Mouse (Mus musculus): ENCODE data around the gene 2210016L21Rik.

The 2210016L21Rik gene

GRCm38 (mm10) chr5:114976935-114977334 lies 35.0 kb downstream of the 2210016L21Rik start:
- DNase-seq (ENCODE audit: low read depth in 2 of 2, low spot score in 2 of 2): no peak

- no peak for DNase-seq (ENCODE audit: low read depth in 2 of 2, low spot score in 2 of 2)
These were observed 36.5 kb downstream of the 2210016L21Rik start for GRCm38 (mm10) chr5:114978473-114978872.

GRCm38 (mm10) chr5:114978888-114979249 lies 36.9 kb downstream of the 2210016L21Rik start:
- DNase-seq (ENCODE audit: low read depth in 2 of 2, low spot score in 2 of 2): no peak

GRCm38 (mm10) chr5:114979250-114980121 lies 37.5 kb downstream of the 2210016L21Rik start:
- peak; percentile 56 to 63 for DNase-seq (ENCODE audit: low read depth in 2 of 2, low spot score in 2 of 2)

GRCm38 (mm10) chr5:114980122-114980748 lies 38.3 kb downstream of the 2210016L21Rik start:
- no peak for DNase-seq (ENCODE audit: low read depth in 2 of 2, low spot score in 2 of 2)

- no peak for DNase-seq (ENCODE audit: low read depth in 2 of 2, low spot score in 2 of 2)
These were observed 40.0 kb downstream of the 2210016L21Rik start for GRCm38 (mm10) chr5:114982001-114982400.

GRCm38 (mm10) chr5:114985074-114985473 lies 43.1 kb downstream of the 2210016L21Rik start:
- no peak for DNase-seq (ENCODE audit: low read depth in 2 of 2, low spot score in 2 of 2)

- DNase-seq (ENCODE audit: low read depth in 2 of 2, low spot score in 2 of 2): no peak
These were observed 54.5 kb downstream of the 2210016L21Rik start for GRCm38 (mm10) chr5:114996447-114996846.

GRCm38 (mm10) chr5:114997327-114997726 lies 55.4 kb downstream of the 2210016L21Rik start:
- DNase-seq (ENCODE audit: low read depth in 2 of 2, low spot score in 2 of 2): no peak
